Mouse (Mus musculus) MEL (cell line): Measurements from ENCODE around the gene Sart1. TPM values are rescaled to one million over a fixed set of nuclear protein-coding genes. Genes with fewer than 3 reads are reported as not detected.

Experiments
- DNase-seq: peaks from one replicate; pipeline ENCODE4 v3.0.0; 2011; ENCODE audit warnings: low read depth, low spot score
- H3K27ac ChIP-seq: 2 replicates; pipeline ENCODE4 v1.5.1; 2012; ENCODE audit warnings: low read depth, mild to moderate bottlenecking, control low read depth, low read length, moderate library complexity; ENCODE audit not compliant: control insufficient read depth
- H3K27me3 ChIP-seq, 2 experiments: fragments of 150-350 bp in 1 of 2; sonication (generic) in 1 of 2; 2 replicates each; pipeline ENCODE4 v1.6.1; 2012; ENCODE audit warnings: low read length in 2 of 2, mild to moderate bottlenecking in 2 of 2, improper control_type of control experiment in 1 of 2, moderate library complexity in 1 of 2; ENCODE audit not compliant: insufficient read depth in 2 of 2, control insufficient read depth in 1 of 2
- H3K36me3 ChIP-seq, 2 experiments: 2 replicates each; pipeline ENCODE4 v1.6.1; 2012 to 2014; ENCODE audit warnings: low read length in 2 of 2, improper control_type of control experiment in 1 of 2, inconsistent platforms in 1 of 2, mild to moderate bottlenecking in 1 of 2; ENCODE audit not compliant: insufficient read depth in 2 of 2, control insufficient read depth in 1 of 2
- H3K4me1 ChIP-seq, 2 experiments: fragments of 150-350 bp in 1 of 2; sonication (generic) in 1 of 2; 2 replicates each; pipeline ENCODE4 v1.6.1; 2012; ENCODE audit warnings: low read length in 2 of 2, improper control_type of control experiment in 1 of 2, mild to moderate bottlenecking in 1 of 2; ENCODE audit not compliant: insufficient read depth in 2 of 2, control insufficient read depth in 1 of 2
- H3K4me3 ChIP-seq, 2 experiments: fragments of 150-350 bp in 1 of 2; sonication (generic) in 1 of 2; 2 replicates each; pipeline ENCODE4 v1.5.1; 2012; ENCODE audit warnings: low read depth in 2 of 2, low read length in 2 of 2, mild to moderate bottlenecking in 2 of 2, moderate library complexity in 2 of 2, control low read depth in 1 of 2, improper control_type of control experiment in 1 of 2; ENCODE audit not compliant: control insufficient read depth in 1 of 2, insufficient read depth in 1 of 2
- H3K79me2 ChIP-seq: 2 replicates; pipeline ENCODE4 v1.6.1; 2012; ENCODE audit warnings: mild to moderate bottlenecking, low read length, moderate library complexity; ENCODE audit not compliant: control insufficient read depth, poor library complexity, insufficient read depth
- H3K9ac ChIP-seq: 2 replicates; pipeline ENCODE4 v1.6.1; 2012; ENCODE audit warnings: low read depth, mild to moderate bottlenecking, control low read depth, low read length, moderate library complexity; ENCODE audit not compliant: control insufficient read depth, poor library complexity, severe bottlenecking
- H3K9me3 ChIP-seq: fragments of 150-350 bp; sonication (generic); replicated peaks from 2 replicates; pipeline ENCODE4 v1.6.1; 2012; ENCODE audit warnings: mild to moderate bottlenecking, low read length, improper control_type of control experiment, moderate library complexity; ENCODE audit not compliant: insufficient read depth
- BHLHE40 ChIP-seq: IDR thresholded peaks from 2 replicates; pipeline ENCODE4 v1.6.1; 2012; ENCODE audit warnings: low read depth, mild to moderate bottlenecking, inconsistent platforms, low read length, improper control_type of control experiment, borderline replicate concordance
- CHD2 ChIP-seq: IDR thresholded peaks from 2 replicates; pipeline ENCODE4 v1.6.1; 2011; ENCODE audit warnings: low read length, improper control_type of control experiment
- CTCF ChIP-seq, 3 experiments: IDR thresholded peaks in 2 of 3; conservative IDR thresholded peaks in 1 of 3; 2 replicates each; pipeline ENCODE4 v1.5.1; 2011 to 2012; ENCODE audit warnings: low read length in 3 of 3, low read depth in 2 of 3, mild to moderate bottlenecking in 2 of 3, improper control_type of control experiment in 1 of 3, inconsistent platforms in 1 of 3, mixed read lengths in 1 of 3, moderate library complexity in 1 of 3; ENCODE audit not compliant: control insufficient read depth in 1 of 3, insufficient read depth in 1 of 3, poor library complexity in 1 of 3, severe bottlenecking in 1 of 3
- EP300 ChIP-seq, 2 experiments: IDR thresholded peaks; 2 replicates each; pipeline ENCODE4 v1.6.1; 2011; ENCODE audit warnings: improper control_type of control experiment in 2 of 2, low read length in 2 of 2, low read depth in 1 of 2, mild to moderate bottlenecking in 1 of 2
- GATA1 ChIP-seq: IDR thresholded peaks from 2 replicates; pipeline ENCODE4 v1.6.1; 2011; ENCODE audit warnings: low read depth, low read length, improper control_type of control experiment
- HCFC1 ChIP-seq: IDR thresholded peaks from 2 replicates; pipeline ENCODE4 v1.6.1; 2012; ENCODE audit warnings: low read depth, mild to moderate bottlenecking, inconsistent platforms, low read length, improper control_type of control experiment, moderate library complexity
- JUND ChIP-seq: IDR thresholded peaks from 2 replicates; pipeline ENCODE4 v1.6.1; 2011; ENCODE audit warnings: low read depth, mild to moderate bottlenecking, improper control_type of control experiment, low read length
- KAT2A ChIP-seq: conservative IDR thresholded peaks from 2 replicates; pipeline ENCODE4 v1.6.1; 2012; ENCODE audit warnings: low read depth, low read length, improper control_type of control experiment, inconsistent platforms
- MAFK ChIP-seq: IDR thresholded peaks from 2 replicates; pipeline ENCODE4 v1.6.1; 2011; ENCODE audit warnings: low read depth, mild to moderate bottlenecking, low read length, improper control_type of control experiment, borderline replicate concordance
- MAX ChIP-seq: IDR thresholded peaks from 2 replicates; pipeline ENCODE4 v1.6.1; 2011; ENCODE audit warnings: low read length, improper control_type of control experiment
- MAZ ChIP-seq: IDR thresholded peaks from 2 replicates; pipeline ENCODE4 v1.6.1; 2012; ENCODE audit warnings: low read depth, mild to moderate bottlenecking, inconsistent platforms, low read length, improper control_type of control experiment
- MEF2A ChIP-seq: IDR thresholded peaks from 2 replicates; pipeline ENCODE4 v1.6.1; 2014; ENCODE audit warnings: low read depth, mild to moderate bottlenecking, inconsistent platforms, low read length, improper control_type of control experiment; ENCODE audit not compliant: poor library complexity, insufficient replicate concordance, severe bottlenecking; ENCODE audit errors: extremely low read depth
- MXI1 ChIP-seq: IDR thresholded peaks from 2 replicates; pipeline ENCODE4 v1.6.1; 2011; ENCODE audit warnings: mild to moderate bottlenecking, low read depth, low read length, improper control_type of control experiment
- MYC ChIP-seq: IDR thresholded peaks from 2 replicates; pipeline ENCODE4 v1.6.1; 2011; ENCODE audit warnings: low read depth, mild to moderate bottlenecking, low read length, improper control_type of control experiment, moderate library complexity
- NRF1 ChIP-seq: IDR thresholded peaks from 2 replicates; pipeline ENCODE4 v1.6.1; 2014; ENCODE audit warnings: low read depth, mild to moderate bottlenecking, inconsistent platforms, low read length, improper control_type of control experiment, moderate library complexity; ENCODE audit not compliant: poor library complexity, insufficient read depth, severe bottlenecking
- POLR2A ChIP-seq, 2 experiments: IDR thresholded peaks; 2 replicates each; pipeline ENCODE4 v1.6.1; 2011 to 2012; ENCODE audit warnings: low read length in 2 of 2, mild to moderate bottlenecking in 2 of 2, control low read depth in 1 of 2, improper control_type of control experiment in 1 of 2, low read depth in 1 of 2, moderate library complexity in 1 of 2; ENCODE audit not compliant: control insufficient read depth in 1 of 2, insufficient read depth in 1 of 2, poor library complexity in 1 of 2
- POLR2AphosphoS2 ChIP-seq: IDR thresholded peaks from 2 replicates; pipeline ENCODE4 v1.6.1; 2011; ENCODE audit warnings: low read length, improper control_type of control experiment
- POLR2AphosphoS5 ChIP-seq: IDR thresholded peaks from 2 replicates; pipeline ENCODE4 v1.6.1; 2012; ENCODE audit warnings: low read depth, borderline replicate concordance, mild to moderate bottlenecking, inconsistent platforms, low read length, moderate library complexity, mixed read lengths
- SMC3 ChIP-seq: IDR thresholded peaks from 2 replicates; pipeline ENCODE4 v1.6.1; 2011; ENCODE audit warnings: low read depth, low read length, improper control_type of control experiment
- TAL1 ChIP-seq: IDR thresholded peaks from 2 replicates; pipeline ENCODE4 v1.6.1; 2012; ENCODE audit warnings: mild to moderate bottlenecking, inconsistent platforms, low read length, moderate library complexity, mixed read lengths
- TBP ChIP-seq: IDR thresholded peaks from 2 replicates; pipeline ENCODE4 v1.8.0; 2011; ENCODE audit warnings: low read depth, low read length, improper control_type of control experiment
- UBTF ChIP-seq: IDR thresholded peaks from 2 replicates; pipeline ENCODE4 v1.6.1; 2012; ENCODE audit warnings: low read depth, mild to moderate bottlenecking, inconsistent platforms, low read length, improper control_type of control experiment, moderate library complexity, borderline replicate concordance; ENCODE audit not compliant: insufficient read depth
- USF1 ChIP-seq: IDR thresholded peaks from 2 replicates; pipeline ENCODE4 v1.6.1; 2014; ENCODE audit warnings: low read depth, mild to moderate bottlenecking, inconsistent platforms, low read length, improper control_type of control experiment, moderate library complexity
- USF2 ChIP-seq, 2 experiments: IDR thresholded peaks; 2 replicates each; pipeline ENCODE4 v1.6.1; 2011 to 2012; ENCODE audit warnings: improper control_type of control experiment in 2 of 2, low read length in 2 of 2, borderline replicate concordance in 1 of 2, inconsistent platforms in 1 of 2, low read depth in 1 of 2, mild to moderate bottlenecking in 1 of 2; ENCODE audit not compliant: insufficient read depth in 1 of 2
- ZC3H11A ChIP-seq: IDR thresholded peaks from 2 replicates; pipeline ENCODE4 v1.6.1; 2012; ENCODE audit warnings: low read depth, mild to moderate bottlenecking, inconsistent platforms, low read length, improper control_type of control experiment
- ZKSCAN1 ChIP-seq: IDR thresholded peaks from 2 replicates; pipeline ENCODE4 v1.6.1; 2012; ENCODE audit warnings: low read depth, mild to moderate bottlenecking, inconsistent platforms, low read length, improper control_type of control experiment, moderate library complexity
- ZMIZ1 ChIP-seq: IDR thresholded peaks from 2 replicates; pipeline ENCODE4 v1.6.1; 2012; ENCODE audit warnings: low read depth, mild to moderate bottlenecking, inconsistent platforms, low read length, improper control_type of control experiment, moderate library complexity
- polyA plus RNA-seq, 2 experiments: library from polyadenylated mRNA; stranded (reverse) in 1 of 2; unstranded in 1 of 2; fragments of >175 nt in 1 of 2; fragments of >200 nt in 1 of 2; gene quantifications; 2 replicates each; pipeline versions ENCODE4 v1.2.1 to v1.2.4; 2012; ENCODE audit warnings: low replicate concordance in 2 of 2, low read depth in 1 of 2; ENCODE audit not compliant: insufficient read length in 2 of 2, insufficient read depth in 1 of 2, missing spikeins in 1 of 2
- total RNA-seq: library from RNA; depleted of rRNA; stranded (reverse); fragments of 300-350 nt; gene quantifications from 2 replicates; pipeline ENCODE4 v1.2.3, GENCODE M21; 2012

Sart1 gene
- total and polyA plus RNA-seq, 3 experiments: 117 to 141 TPM; not detected in 1

- TF ChIP-seq MAX: peak; percentile 86
- TF ChIP-seq TBP: peak; percentile 75
- TF ChIP-seq MYC: peak; percentile 96
- TF ChIP-seq GATA1: peak; percentile 77
- TF ChIP-seq JUND: 0 out of 2 replicates have a peak, but pooled peaks have one; percentile 13
- no peak for TF ChIP-seq ZC3H11A
- peak; percentile 55 to 83 for TF ChIP-seq POLR2A (IDR thresholded peaks at IDR 0.05; ENCODE audit: control insufficient read depth in 1 of 2, insufficient read depth in 1 of 2, low read depth in 1 of 2, low read length in 2 of 2, poor library complexity in 1 of 2)
- TF ChIP-seq HCFC1: peak; percentile 79
- TF ChIP-seq EP300 (IDR thresholded peaks at IDR 0.05; ENCODE audit: low read depth in 1 of 2, low read length in 2 of 2): peak; percentile 48 to 80
- TF ChIP-seq BHLHE40: 0 out of 2 replicates have a peak, but pooled peaks have one; percentile 34
- TF ChIP-seq MAZ: peak; percentile 72; the same call in 1 of the 2 replicates
- no peak for TF ChIP-seq CTCF (IDR thresholded peaks at IDR 0.05 in 2 of 3, conservative IDR thresholded peaks at IDR 0.05 in 1 of 3; ENCODE audit: control insufficient read depth in 1 of 3, insufficient read depth in 1 of 3, low read depth in 2 of 3, low read length in 3 of 3, poor library complexity in 1 of 3, severe bottlenecking in 1 of 3)
- TF ChIP-seq POLR2AphosphoS2: peak; percentile 75; the same call in 1 of the 2 replicates
- peak; percentile 82 for TF ChIP-seq CHD2
- peak; percentile 78; the same call in 1 of the 2 replicates for TF ChIP-seq MXI1
- no peak for TF ChIP-seq ZKSCAN1
- no peak for TF ChIP-seq MAFK
- TF ChIP-seq ZMIZ1: peak; percentile 44; the same call in 1 of the 2 replicates
- peak; percentile 54; the same call in 1 of the 2 replicates for TF ChIP-seq KAT2A
- peak; percentile 32; the same call in 1 of the 2 replicates for TF ChIP-seq NRF1
Observed at GRCm38 (mm10) chr19:5389647-5390046, 1.1 kb upstream of the Sart1 start (continued).

GRCm38 (mm10) chr19:5388011-5388441 is 477 bp downstream of the Sart1 start:
- Histone ChIP-seq H3K27ac (peak overlapping the region; percentile 82), H3K4me1 (peaks cover 3 to 26% of the 10 kb centered on the region in 2 experiments; a peak in 3 of 4 replicates), H3K79me2 (peaks cover 39% of the 10 kb centered on the region), H3K9me3 (no peaks in the 10 kb centered on the region), H3K9ac (peak overlapping the region; percentile 96), H3K36me3 (peaks cover 0 to 13% of the 10 kb centered on the region in 2 experiments; a peak in 2 of 4 replicates), H3K27me3 (no peaks in the 10 kb centered on the region), H3K4me3 (peak overlapping the region; percentile 69 to 92)
- TF ChIP-seq MAZ (no peak), ZMIZ1 (no peak), MXI1 (no peak; the same call in 1 of the 2 replicates), MEF2A (no peak), POLR2AphosphoS5 (no peak), USF1 (no peak), MAFK (no peak), POLR2A (IDR thresholded peaks at IDR 0.05; ENCODE audit: control insufficient read depth in 1 of 2, insufficient read depth in 1 of 2, low read depth in 1 of 2, low read length in 2 of 2, poor library complexity in 1 of 2) (no peak), TAL1 (no peak), USF2 (IDR thresholded peaks at IDR 0.05; ENCODE audit: borderline replicate concordance in 1 of 2, insufficient read depth in 1 of 2, low read depth in 1 of 2, low read length in 2 of 2) (no peak), SMC3 (no peak), UBTF (no peak)
- DNase-seq: peak; percentile 63
